Mouse (Mus musculus) MEL (cell line): ENCODE data around the gene Ccnc.

Experiments
- CTCF ChIP-seq, 3 experiments: IDR thresholded peaks in 2 of 3; conservative IDR thresholded peaks in 1 of 3; 2 replicates each; pipeline ENCODE4 v1.5.1; 2011 to 2012; ENCODE audit warnings: low read length in 3 of 3, low read depth in 2 of 3, mild to moderate bottlenecking in 2 of 3, improper control_type of control experiment in 1 of 3, inconsistent platforms in 1 of 3, mixed read lengths in 1 of 3, moderate library complexity in 1 of 3; ENCODE audit not compliant: control insufficient read depth in 1 of 3, insufficient read depth in 1 of 3, poor library complexity in 1 of 3, severe bottlenecking in 1 of 3
- E2F4 ChIP-seq: IDR thresholded peaks from 2 replicates; pipeline ENCODE4 v1.6.1; 2011; ENCODE audit warnings: low read depth, low read length, improper control_type of control experiment, borderline replicate concordance
- ELF1 ChIP-seq: IDR thresholded peaks from 2 replicates; pipeline ENCODE4 v1.6.1; 2014; ENCODE audit warnings: low read depth, mild to moderate bottlenecking, inconsistent platforms, low read length, improper control_type of control experiment, moderate library complexity
- EP300 ChIP-seq, 2 experiments: IDR thresholded peaks; 2 replicates each; pipeline ENCODE4 v1.6.1; 2011; ENCODE audit warnings: improper control_type of control experiment in 2 of 2, low read length in 2 of 2, low read depth in 1 of 2, mild to moderate bottlenecking in 1 of 2
- ETS1 ChIP-seq: IDR thresholded peaks from 2 replicates; pipeline ENCODE4 v1.6.1; 2012; ENCODE audit warnings: low read depth, mild to moderate bottlenecking, inconsistent platforms, low read length, improper control_type of control experiment, moderate library complexity
- JUND ChIP-seq: IDR thresholded peaks from 2 replicates; pipeline ENCODE4 v1.6.1; 2011; ENCODE audit warnings: low read depth, mild to moderate bottlenecking, improper control_type of control experiment, low read length
- MAFK ChIP-seq: IDR thresholded peaks from 2 replicates; pipeline ENCODE4 v1.6.1; 2011; ENCODE audit warnings: low read depth, mild to moderate bottlenecking, low read length, improper control_type of control experiment, borderline replicate concordance
- MAX ChIP-seq: IDR thresholded peaks from 2 replicates; pipeline ENCODE4 v1.6.1; 2011; ENCODE audit warnings: low read length, improper control_type of control experiment
- POLR2A ChIP-seq, 2 experiments: IDR thresholded peaks; 2 replicates each; pipeline ENCODE4 v1.6.1; 2011 to 2012; ENCODE audit warnings: low read length in 2 of 2, mild to moderate bottlenecking in 2 of 2, control low read depth in 1 of 2, improper control_type of control experiment in 1 of 2, low read depth in 1 of 2, moderate library complexity in 1 of 2; ENCODE audit not compliant: control insufficient read depth in 1 of 2, insufficient read depth in 1 of 2, poor library complexity in 1 of 2
- TCF12 ChIP-seq: IDR thresholded peaks from 2 replicates; pipeline ENCODE4 v1.6.1; 2014; ENCODE audit warnings: low read depth, mild to moderate bottlenecking, inconsistent platforms, low read length, improper control_type of control experiment, moderate library complexity
- UBTF ChIP-seq: IDR thresholded peaks from 2 replicates; pipeline ENCODE4 v1.6.1; 2012; ENCODE audit warnings: low read depth, mild to moderate bottlenecking, inconsistent platforms, low read length, improper control_type of control experiment, moderate library complexity, borderline replicate concordance; ENCODE audit not compliant: insufficient read depth
- USF1 ChIP-seq: IDR thresholded peaks from 2 replicates; pipeline ENCODE4 v1.6.1; 2014; ENCODE audit warnings: low read depth, mild to moderate bottlenecking, inconsistent platforms, low read length, improper control_type of control experiment, moderate library complexity
- USF2 ChIP-seq, 2 experiments: IDR thresholded peaks; 2 replicates each; pipeline ENCODE4 v1.6.1; 2011 to 2012; ENCODE audit warnings: improper control_type of control experiment in 2 of 2, low read length in 2 of 2, borderline replicate concordance in 1 of 2, inconsistent platforms in 1 of 2, low read depth in 1 of 2, mild to moderate bottlenecking in 1 of 2; ENCODE audit not compliant: insufficient read depth in 1 of 2

GRCm38 (mm10) chr4:21801620-21802019, 74.1 kb downstream of the Ccnc start:
- no peak for TF ChIP-seq E2F4
- no peak for TF ChIP-seq CTCF (IDR thresholded peaks at IDR 0.05 in 2 of 3, conservative IDR thresholded peaks at IDR 0.05 in 1 of 3; ENCODE audit: control insufficient read depth in 1 of 3, insufficient read depth in 1 of 3, low read depth in 2 of 3, low read length in 3 of 3, poor library complexity in 1 of 3, severe bottlenecking in 1 of 3)
- no peak for TF ChIP-seq POLR2A (IDR thresholded peaks at IDR 0.05; ENCODE audit: control insufficient read depth in 1 of 2, insufficient read depth in 1 of 2, low read depth in 1 of 2, low read length in 2 of 2, poor library complexity in 1 of 2)
- no peak for TF ChIP-seq MAX
- TF ChIP-seq USF2 (IDR thresholded peaks at IDR 0.05; ENCODE audit: borderline replicate concordance in 1 of 2, insufficient read depth in 1 of 2, low read depth in 1 of 2, low read length in 2 of 2): no peak
- peak in 1 of 2 experiments; percentile 20; a peak in 1 of 4 replicates for TF ChIP-seq EP300 (IDR thresholded peaks at IDR 0.05; ENCODE audit: low read depth in 1 of 2, low read length in 2 of 2)
- no peak for TF ChIP-seq USF1
- TF ChIP-seq ETS1: no peak
- no peak for TF ChIP-seq MAFK
- TF ChIP-seq ELF1: no peak
- TF ChIP-seq JUND: no peak
- no peak for TF ChIP-seq UBTF
- TF ChIP-seq TCF12: no peak
